Mouse (Mus musculus) spleen, postnatal 14 days (tissue): ENCODE data around the gene Olfr323.

Experiments used
- DNase-seq, 2 experiments: peaks; one replicate each; pipeline ENCODE4 v3.0.0; 2021 to 2022; ENCODE audit warnings: low spot score in 2 of 2

Olfr323 gene

DNA sequence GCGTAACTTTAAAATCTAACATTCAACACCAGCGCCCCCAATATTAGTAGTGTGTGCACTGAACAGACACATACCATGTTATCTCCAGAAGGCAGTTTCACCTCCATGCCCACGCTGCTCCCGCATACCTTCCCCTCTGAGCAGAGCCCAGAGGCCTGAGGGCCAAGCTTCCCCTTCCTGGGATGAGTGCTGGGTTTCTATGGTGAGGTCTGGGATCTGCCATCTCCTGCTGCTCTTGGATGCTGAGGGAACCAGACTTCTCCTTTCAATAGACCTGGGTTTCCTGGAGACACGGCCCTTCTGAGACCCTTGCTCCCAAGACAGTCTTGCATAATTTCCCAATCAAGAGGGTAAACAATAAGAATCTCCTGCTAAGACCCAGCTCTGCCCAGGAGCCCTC is at the start of gene Olfr323:
Gene Olfr323 (minus strand): TSS at position 101 of the 400 bp plus-strand sequence.
- DNase-seq, result no peak

- DNase-seq, result no peak
These were observed 41.5 kb upstream of the Olfr323 start for GRCm38 (mm10) chr11:58671825-58672224.

DNA sequence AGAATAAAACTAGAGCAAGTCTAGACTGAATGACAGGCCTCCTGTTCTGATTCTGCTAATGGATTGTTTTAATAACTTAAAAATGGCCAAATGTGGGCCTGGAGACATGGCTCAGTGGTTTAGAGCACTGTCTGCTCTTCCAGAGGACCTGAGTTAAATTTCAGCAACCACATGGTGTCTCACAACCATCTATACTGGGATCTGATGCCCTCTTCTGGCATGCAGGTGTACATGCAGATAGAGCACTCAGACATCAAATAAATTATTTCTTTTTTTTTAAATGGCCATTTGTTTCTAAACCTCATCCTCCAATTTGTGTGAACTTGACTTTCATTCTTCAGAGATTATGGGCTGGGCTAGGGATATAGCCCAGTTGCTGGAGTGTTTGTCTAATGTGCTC is 39.0 kb upstream of the Olfr323 start:
- DNase-seq, result no peak

DNA sequence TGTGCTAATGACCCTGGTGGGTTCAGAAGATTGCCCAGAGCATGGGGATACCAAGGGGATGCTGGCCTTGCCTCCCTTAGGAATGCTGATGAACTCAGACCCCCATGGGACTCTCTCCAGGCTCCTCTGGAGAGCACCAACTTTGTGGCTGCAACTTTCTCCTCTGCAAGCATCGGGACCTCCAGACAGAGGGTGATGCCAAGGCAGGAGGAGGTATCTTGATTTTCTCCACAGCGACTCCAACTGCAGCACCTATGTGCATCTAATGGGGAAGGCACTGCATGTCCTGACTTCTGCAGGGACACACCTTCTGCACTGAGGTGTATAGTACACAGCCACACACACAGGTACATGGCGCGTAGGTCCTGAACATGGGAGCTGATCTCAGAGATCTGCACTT is 28.3 kb upstream of the Olfr323 start, which contains the start of gene Olfr322:
Gene Olfr322 (plus strand): TSS at position 187 of the 400 bp plus-strand sequence.
- DNase-seq, result no peak

- no peak for DNase-seq
These were observed 24.9 kb upstream of the Olfr323 start for GRCm38 (mm10) chr11:58655151-58655550.

DNA sequence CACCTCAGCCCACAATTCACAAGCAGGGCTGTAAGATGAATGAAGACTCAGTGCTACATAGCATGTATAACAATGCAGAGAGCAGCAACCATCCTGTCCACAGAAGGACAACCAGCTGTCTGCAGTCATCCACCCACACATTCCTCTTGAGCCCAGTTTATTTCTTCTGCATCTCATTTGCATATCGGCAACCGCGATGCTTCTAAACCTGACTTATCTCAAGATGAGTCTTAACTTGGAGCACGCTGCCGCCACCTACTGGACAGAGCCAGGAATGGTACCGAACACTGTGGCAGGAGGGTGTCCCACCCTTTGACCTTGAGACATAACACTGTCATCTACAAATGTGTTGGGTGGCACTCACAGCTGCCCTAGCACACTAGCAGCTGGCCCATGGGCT is 13.0 kb upstream of the Olfr323 start:
- peak; percentile 61 to 72 for DNase-seq

- peak; percentile 50 to 68 for DNase-seq
These were observed 11.5 kb upstream of the Olfr323 start for GRCm38 (mm10) chr11:58641638-58642358.

GRCm38 (mm10) chr11:58641057-58641456 is 10.8 kb upstream of the Olfr323 start:
- peak in 1 of 2 experiments; percentile 30 for DNase-seq

GRCm38 (mm10) chr11:58640272-58640867 is 10.1 kb upstream of the Olfr323 start, which contains the start of gene Trim58:
Gene Trim58 (plus strand): TSS chr11:58640465.
- DNase-seq, result peak; percentile 62 to 72

DNA sequence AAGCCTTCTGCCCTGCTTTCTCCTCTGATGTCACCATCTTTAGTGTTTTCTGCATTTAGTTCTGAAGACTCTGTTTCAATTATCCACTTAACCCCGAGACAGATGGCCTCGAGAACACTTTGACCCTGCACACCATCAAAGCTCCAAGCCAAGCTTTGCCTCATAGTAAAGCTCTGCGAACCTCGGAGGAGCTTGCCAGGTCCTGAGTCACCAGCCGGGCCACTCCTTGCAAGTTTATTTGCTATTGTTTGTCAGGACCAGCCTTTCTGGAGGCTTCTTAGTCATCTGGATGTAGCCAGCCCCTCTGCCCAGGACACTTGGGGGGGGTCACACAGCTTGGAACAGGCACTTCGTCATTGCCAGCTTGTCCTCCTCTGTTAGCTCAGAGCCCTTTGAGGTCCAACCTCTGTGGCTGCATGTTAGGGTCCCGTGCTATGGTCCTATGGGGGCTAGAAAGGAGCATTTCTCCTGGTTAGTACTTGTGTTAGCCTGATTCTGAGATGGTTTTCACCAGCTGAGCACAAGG is 7.9 kb upstream of the Olfr323 start:
- no peak for DNase-seq

- peak; percentile 45 to 61 for DNase-seq
These were observed 6.2 kb upstream of the Olfr323 start for GRCm38 (mm10) chr11:58636376-58636977.

- DNase-seq, result no peak
These were observed 4.6 kb upstream of the Olfr323 start for GRCm38 (mm10) chr11:58634878-58635277.

- DNase-seq, result no peak
These were observed 4.2 kb downstream of the Olfr323 start for GRCm38 (mm10) chr11:58626146-58626545.

DNA sequence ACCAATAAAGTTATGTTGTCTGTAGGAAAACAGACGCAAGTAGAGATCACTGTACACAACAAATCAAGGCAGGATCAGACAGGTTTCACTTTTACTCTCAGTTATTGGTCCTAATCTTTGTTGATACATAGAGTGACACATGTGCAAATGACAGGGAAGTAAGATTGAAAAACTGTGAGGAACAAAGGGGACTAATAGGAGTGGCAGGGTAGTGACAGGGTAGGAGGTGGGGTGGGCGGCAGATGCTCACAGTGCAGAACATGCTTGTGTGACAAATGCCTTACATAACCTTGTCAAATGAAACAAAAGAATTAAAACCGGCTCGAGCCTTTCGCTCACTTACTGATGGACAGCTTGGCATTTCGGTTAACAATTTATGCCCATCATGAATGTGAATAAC is 11.5 kb downstream of the Olfr323 start:
- no peak for DNase-seq

GRCm38 (mm10) chr11:58618369-58618768 is 11.9 kb downstream of the Olfr323 start:
- DNase-seq, result no peak

GRCm38 (mm10) chr11:58615975-58616374 is 14.3 kb downstream of the Olfr323 start, which contains the start of gene 2210407C18Rik:
Gene 2210407C18Rik (minus strand): TSS chr11:58616075.
- DNase-seq, result no peak

GRCm38 (mm10) chr11:58614526-58614925 is 15.8 kb downstream of the Olfr323 start:
- no peak for DNase-seq

- no peak for DNase-seq
These were observed 16.9 kb downstream of the Olfr323 start for GRCm38 (mm10) chr11:58613359-58613758.

DNA sequence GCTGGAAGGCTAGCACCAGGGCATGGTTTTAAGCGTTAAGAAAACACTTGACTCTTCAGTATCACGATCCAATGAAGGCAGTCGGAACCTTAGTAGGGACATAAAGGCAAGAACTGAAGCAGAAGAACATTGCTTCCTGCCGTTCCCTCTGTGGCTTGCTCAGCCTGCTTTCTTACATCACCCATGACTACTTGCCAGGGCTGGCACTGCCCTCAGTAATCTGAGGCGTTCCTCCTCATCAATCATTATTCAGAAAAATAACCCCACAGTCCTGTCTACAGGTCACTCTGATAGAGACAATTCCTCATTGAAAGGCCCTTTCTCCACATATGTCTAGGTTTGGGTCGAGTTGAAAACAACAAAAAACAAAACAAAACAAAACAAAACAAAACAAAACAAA is 23.3 kb downstream of the Olfr323 start:
- DNase-seq, result no peak

- no peak for DNase-seq
These were observed 24.0 kb downstream of the Olfr323 start for GRCm38 (mm10) chr11:58606177-58606919.

DNA sequence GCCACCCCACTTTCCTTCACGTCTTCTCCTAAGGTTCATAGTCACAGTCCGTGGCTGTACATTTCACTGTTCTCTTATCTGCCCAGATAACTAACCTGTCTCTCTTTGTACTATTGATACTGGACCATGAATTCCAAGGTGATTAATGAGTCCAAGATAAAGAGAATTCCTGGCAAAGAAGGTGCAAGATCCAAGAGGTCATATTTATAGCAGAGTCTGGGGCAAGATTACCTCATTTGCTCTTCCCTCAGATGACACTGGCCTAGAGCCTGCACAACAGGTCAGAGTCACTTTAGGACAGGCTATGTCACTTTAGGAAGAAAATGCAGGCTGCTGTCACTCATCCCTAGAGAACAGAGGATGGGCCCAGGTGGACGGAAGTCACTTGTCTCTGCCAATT is 25.1 kb downstream of the Olfr323 start:
- no peak for DNase-seq

DNA sequence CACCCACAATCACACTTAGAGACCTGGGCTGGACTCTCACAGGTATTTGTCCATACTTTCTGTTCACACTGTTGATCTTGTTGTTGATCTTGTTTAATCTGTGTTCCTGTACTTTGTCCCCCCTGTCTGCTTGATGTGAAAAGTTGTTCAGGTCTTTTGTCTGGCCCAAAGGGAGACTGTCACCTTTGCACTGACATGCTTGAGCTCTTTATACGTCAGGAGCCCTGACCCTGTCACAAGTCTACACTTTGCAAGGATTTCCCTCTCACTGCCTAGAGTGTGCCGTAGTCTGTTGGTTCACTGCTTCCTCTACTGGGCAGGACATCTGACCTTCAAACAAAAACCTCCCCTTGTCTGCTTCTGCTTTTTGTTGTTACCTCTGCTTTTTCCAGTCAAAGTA is 25.6 kb downstream of the Olfr323 start:
- no peak for DNase-seq
